Mouse (Mus musculus) cerebellum, adult 2 months (tissue): ENCODE results near the gene Clcn7.

Experiments used
- CTCF ChIP-seq: fragments of 200-500 bp; IDR thresholded peaks from 2 replicates; pipeline ENCODE4 v1.5.1; 2011; ENCODE audit warnings: low read depth, mild to moderate bottlenecking, control low read depth, low read length, moderate library complexity, borderline replicate concordance; ENCODE audit not compliant: insufficient read depth
- POLR2A ChIP-seq: fragments of 200-500 bp; IDR thresholded peaks from 2 replicates; pipeline ENCODE4 v1.6.1; 2011; ENCODE audit warnings: low read length, control low read depth, borderline replicate concordance; ENCODE audit not compliant: insufficient read depth

GRCm38 (mm10) chr17:25111220-25111619 lies 22.0 kb upstream of the Clcn7 start:
- no peak for TF ChIP-seq CTCF
- no peak for TF ChIP-seq POLR2A
